Mouse (Mus musculus) spleen, postnatal 36 days (tissue): ENCODE data around the gene Trpm1.
"Not testable (repeated sequence)": the region's sequence is repeated elsewhere in the genome, so short reads cannot be mapped to it uniquely, and the experiment has no call there.

Experiments
- DNase-seq, 2 experiments: peaks; one replicate each; pipeline ENCODE4 v3.0.0; 2022; ENCODE audit warnings: low spot score in 2 of 2, mixed read lengths in 1 of 2

Trpm1 gene

GRCm38 (mm10) chr7:64153535-64153934, at the start of gene Trpm1:
Gene Trpm1, plus strand, starts transcription at chr7:64153835.
- DNase-seq: no peak

GRCm38 (mm10) chr7:64122131-64122715, 31.4 kb upstream of the Trpm1 start:
- DNase-seq: no peak

DNA sequence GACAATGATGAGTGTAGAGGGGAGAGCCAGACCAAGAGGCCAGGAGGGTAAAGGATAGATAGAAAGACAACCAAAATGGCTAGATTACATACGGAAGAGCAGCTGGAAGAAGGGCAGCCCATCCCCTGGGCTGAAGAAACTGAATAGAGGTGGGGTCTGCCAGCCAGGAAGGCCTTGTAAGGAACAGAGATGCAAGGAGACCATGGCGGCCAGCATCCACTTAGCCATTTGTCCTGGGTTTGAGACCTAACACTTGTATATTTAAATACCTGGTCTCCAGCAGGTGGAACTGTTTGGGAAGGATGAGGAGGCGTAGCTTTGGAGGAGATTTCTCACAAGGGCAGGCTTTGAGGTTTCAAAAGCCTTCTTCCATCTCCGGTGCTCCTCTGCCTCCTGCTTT, 29.9 kb upstream of the Trpm1 start:
- no peak for DNase-seq

- not testable (repeated sequence) for DNase-seq
Measured at GRCm38 (mm10) chr7:64125994-64126393, 27.6 kb upstream of the Trpm1 start.

GRCm38 (mm10) chr7:64139866-64140265, 13.8 kb upstream of the Trpm1 start:
- DNase-seq: no peak

GRCm38 (mm10) chr7:64141301-64142032, 12.2 kb upstream of the Trpm1 start:
- DNase-seq: peak; percentile 56 to 62

- no peak for DNase-seq
Measured at GRCm38 (mm10) chr7:64149337-64149736, 4.3 kb upstream of the Trpm1 start.

DNA sequence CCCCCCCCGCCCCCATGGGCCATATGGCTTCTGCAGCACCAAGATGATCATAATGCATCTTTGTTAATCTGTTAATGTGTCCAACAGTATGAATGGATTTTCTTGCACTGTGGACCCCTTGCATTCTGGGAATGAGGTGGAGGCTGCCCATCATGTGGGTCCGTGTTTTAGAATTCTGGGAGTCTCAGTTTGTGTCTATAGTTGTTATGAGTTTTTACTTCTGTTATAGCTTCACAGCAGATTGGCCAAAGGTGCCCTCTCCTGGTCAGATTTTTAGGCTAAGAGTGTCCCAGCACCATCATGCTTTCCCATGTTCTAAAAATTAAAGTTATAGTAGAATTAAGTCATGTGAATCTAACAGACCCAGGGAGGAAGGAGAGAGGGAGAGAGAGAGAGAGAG, 3.9 kb upstream of the Trpm1 start:
- no peak for DNase-seq

- DNase-seq: no peak
Measured at GRCm38 (mm10) chr7:64150436-64151080, 3.1 kb upstream of the Trpm1 start.

- DNase-seq: no peak
Measured at GRCm38 (mm10) chr7:64155226-64155625, 1.6 kb downstream of the Trpm1 start.

DNA sequence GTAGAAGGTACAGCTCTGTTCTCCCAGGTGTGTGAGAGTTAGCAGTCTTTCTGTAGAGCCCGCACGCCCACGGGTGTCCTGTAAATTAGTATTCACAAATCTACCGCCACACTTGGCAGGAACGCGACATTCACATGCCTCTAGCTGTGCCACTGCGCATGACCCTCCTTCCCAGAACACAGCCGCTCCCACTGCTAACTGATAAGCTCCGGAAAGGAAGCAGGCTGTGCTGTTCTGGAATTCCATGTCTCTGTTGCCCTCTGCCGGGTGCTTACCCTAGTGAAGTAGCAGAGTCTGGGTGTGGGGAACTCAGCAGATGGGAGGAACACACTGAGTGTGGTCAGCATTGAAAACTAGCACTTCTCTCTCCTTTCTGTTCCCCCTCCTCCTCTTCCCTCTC, 2.1 kb downstream of the Trpm1 start:
- DNase-seq: peak; percentile 35 to 53

DNA sequence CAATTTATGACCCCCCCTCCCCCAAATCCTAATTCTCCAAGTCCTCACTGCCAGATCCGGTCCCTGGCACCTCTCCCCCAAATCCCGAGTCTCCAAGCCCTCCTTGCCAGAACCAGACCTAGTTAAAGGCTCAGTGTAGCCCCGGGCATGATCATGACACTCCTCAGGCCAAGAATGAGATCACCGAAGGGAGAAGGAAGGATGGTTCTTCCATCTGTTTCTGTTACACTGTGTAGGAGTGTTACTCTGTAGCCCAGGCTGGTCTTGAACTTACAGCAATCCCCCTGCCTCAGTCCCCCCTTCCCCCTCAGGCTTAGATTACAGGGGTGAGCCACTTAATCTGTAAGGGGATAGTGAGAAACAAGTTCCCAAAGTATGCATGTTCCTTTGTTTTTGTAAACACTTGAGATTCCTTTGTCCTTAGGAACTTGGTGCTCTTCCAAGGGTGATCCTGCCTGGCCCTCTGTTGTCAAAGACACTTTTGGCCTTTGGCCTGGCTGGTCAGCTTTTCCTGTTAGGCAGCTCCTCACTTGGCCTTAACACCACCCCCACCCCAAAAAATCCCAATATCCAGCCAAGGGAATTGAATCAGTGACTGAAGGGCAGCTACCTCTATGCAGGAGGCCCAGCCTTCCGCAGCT, 2.8 kb downstream of the Trpm1 start:
- no peak for DNase-seq

DNA sequence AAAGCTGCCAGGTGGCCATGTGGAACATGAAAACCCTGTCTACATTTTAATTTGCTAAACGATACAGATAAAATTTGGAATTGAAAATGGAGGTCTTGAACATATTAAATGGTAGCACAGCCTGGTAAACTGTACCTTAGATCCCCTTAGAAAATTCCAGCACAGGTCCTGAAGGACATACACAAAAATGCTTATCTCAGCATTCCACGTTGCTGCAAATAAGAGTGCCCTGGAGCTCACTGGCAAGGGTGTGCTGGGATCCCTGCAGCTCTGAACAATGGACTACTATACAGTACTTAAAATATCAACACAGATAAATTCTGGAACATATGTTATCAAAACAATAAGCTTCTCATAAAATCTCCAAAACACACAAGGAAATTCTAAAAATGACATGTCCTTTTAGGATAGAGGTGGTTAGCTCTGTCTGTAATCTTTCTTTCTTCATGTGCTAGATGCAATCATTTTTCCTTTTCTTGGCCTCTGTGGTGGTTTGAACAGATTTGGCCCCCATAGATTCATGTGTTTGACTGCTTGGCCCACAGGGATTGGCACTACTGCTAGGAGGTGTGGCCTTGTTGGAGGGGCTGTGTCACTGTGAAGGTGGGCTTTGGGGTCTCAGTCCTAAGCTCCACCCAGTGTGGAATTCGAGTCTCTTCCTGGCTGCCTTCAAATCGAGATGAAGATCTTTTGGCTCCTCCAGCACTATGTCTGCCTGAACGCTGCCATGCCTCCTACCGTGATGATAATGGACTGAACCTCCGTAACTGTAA, 3.5 kb downstream of the Trpm1 start:
- DNase-seq: no peak

DNA sequence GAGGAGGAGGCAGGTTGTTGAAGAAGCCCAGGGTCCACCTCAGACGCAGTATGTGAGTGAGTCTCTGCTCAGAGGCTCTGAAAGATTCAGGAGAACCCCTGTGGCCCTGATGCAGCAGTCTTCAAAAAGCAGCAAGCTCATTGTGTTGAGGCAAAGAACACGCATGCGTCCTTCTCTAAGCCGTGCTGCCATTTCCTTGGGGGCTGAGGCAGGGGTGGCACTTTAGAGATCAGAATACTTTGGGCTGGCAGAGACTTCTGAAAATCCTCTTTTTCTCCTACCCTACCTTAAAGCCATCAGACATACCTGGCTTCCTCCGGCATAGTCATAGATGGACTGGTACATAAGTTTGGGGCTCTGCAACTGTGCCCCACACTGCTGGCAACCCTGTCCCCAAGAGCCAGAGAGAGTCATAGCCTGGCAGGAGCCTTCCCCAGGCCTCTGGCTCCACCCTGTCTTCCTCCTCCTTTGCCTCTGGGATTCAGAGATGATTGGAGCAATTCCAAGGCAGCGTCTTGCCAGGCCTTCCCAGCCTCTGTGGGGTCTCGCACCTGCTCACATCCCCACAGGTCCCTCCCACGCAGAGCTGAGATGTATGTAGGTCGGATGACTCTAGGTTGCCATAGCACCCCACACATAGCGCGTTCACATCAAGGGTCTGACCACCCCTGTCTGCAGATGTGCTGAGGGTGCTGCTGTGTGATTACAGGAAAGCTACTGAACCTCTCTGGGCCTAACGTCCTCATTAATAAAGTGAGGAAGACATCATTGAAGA, 4.8 kb downstream of the Trpm1 start:
- DNase-seq: no peak

- DNase-seq: no peak
Measured at GRCm38 (mm10) chr7:64159056-64159542, 5.5 kb downstream of the Trpm1 start.

GRCm38 (mm10) chr7:64159612-64160591, 6.3 kb downstream of the Trpm1 start:
- DNase-seq: no peak

- no peak for DNase-seq
Measured at GRCm38 (mm10) chr7:64160737-64161470, 7.3 kb downstream of the Trpm1 start.

- DNase-seq: no peak
Measured at GRCm38 (mm10) chr7:64161990-64162389, 8.4 kb downstream of the Trpm1 start.

- no peak for DNase-seq
Measured at GRCm38 (mm10) chr7:64163086-64163485, 9.5 kb downstream of the Trpm1 start.
